Mouse (Mus musculus): ENCODE measurements at regions not wholly inside any gene's neighbourhood (a gene's known extent, or its start where the extent isn't known, plus 50 kb on each side); places are given as distances from the start of the nearest gene placed in this dataset.

GRCm38 (mm10) chr1:42096026-42096425 is 599.5 kb upstream of the Pou3f3 start:
- TF ChIP-seq GATA1 (IDR thresholded peaks at IDR 0.05; ENCODE audit: borderline replicate concordance, low read length) (no peak), FLI1 (IDR thresholded peaks at IDR 0.05; ENCODE audit: low read length) (no peak)
